Mouse (Mus musculus): ENCODE results near the gene Clec9a. TPM values are rescaled to one million over a fixed set of nuclear protein-coding genes. Genes with fewer than 3 reads are reported as not detected.
A peak's percentile ranks its signal among the peaks of the same experiment; 100 is the strongest.

The Clec9a gene
- total and polyA plus RNA-seq, 3 experiments: not detected

DNA sequence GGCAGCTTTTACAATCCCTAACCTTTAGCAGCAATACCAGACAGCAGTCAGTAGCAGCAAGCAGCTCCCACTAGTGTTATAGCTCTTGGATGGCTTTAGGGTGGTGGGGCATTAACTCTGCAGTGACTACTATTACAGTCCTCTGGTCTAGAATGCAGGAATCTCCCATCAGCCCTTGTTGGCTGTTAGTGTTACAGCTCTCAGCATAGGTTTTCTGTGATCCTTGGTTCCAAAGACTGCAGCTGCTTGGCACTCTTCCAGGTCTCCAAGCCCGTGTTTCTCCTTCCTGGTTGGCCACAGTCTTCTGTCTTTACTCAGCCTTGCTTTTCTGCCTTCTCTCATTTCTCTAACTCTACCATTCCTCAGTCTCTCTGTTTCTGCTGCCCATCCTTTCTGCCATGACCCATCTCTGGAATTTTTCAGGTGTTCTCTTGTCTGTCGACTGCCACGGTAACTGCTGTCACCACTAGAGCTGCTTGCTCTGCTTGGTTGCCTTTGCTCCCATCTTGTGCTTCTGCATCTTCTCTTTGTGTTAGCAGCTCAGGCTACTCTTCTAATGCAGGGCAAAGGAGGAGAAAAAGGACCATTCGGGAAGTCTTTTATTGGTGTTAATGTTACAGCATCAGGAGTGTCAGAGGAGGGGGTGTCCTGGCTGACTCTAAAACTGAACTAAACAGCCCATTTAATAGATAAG lies 14.5 kb downstream of the Clec9a start:
- no peaks in the 10 kb centered on the region for H3K79me2 ChIP-seq (replicated peaks; ENCODE audit: control insufficient read depth, extremely low read depth, insufficient read depth, poor library complexity, severe bottlenecking)
- no peaks in the 10 kb centered on the region for H3K36me3 ChIP-seq (replicated peaks in 1 of 2; ENCODE audit: control insufficient read depth in 1 of 2, insufficient read depth in 1 of 2, low read length in 1 of 2)
- H3K27ac ChIP-seq (ENCODE audit: insufficient read depth, low read depth): no peak overlapping the region
- H3K4me3 ChIP-seq (replicated peaks in 1 of 3; ENCODE audit: low read depth in 2 of 3, low read length in 2 of 3, poor library complexity in 1 of 3): no peak overlapping the region
- dilution Hi-C loops (cut with MboI; ENCODE audit: extremely low pct_ligation_motif_present, extremely low pct_unique_long_range_greater_than_20kb, low sequenced_read_pairs): no loop called here
- TF ChIP-seq MAFK (IDR thresholded peaks at IDR 0.05; ENCODE audit: insufficient replicate concordance, low read length) (no peak), MAX (IDR thresholded peaks at IDR 0.05; ENCODE audit: low read length) (no peak), CHD2 (IDR thresholded peaks at IDR 0.05; ENCODE audit: low read length) (no peak), POLR2A (IDR thresholded peaks at IDR 0.05; ENCODE audit: low read depth, low read length) (no peak)
- H3K9me3 ChIP-seq (replicated peaks; ENCODE audit: low read length): no peaks in the 10 kb centered on the region
- no peaks in the 10 kb centered on the region for H3K27me3 ChIP-seq (replicated peaks)
- no peak overlapping the region for H3K9ac ChIP-seq (ENCODE audit: insufficient read depth, low read depth)
- peaks cover 0 to 15% of the 10 kb centered on the region in 2 experiments; a peak in 2 of 4 replicates for H3K4me1 ChIP-seq (ENCODE audit: control insufficient read depth in 1 of 2, insufficient read depth in 2 of 2)
- DNase-seq (ENCODE audit: extremely low read depth): no peak
- peak overlapping the region; percentile 29; the same call in 1 of the 2 replicates for H3K4me2 ChIP-seq (ENCODE audit: insufficient read depth, low read depth, poor library complexity, severe bottlenecking)
- in situ Hi-C loops (cut with MboI; ENCODE audit: low pct_ligation_motif_present, low pct_unique_long_range_greater_than_20kb, low sequenced_read_pairs): no loop called here

DNA sequence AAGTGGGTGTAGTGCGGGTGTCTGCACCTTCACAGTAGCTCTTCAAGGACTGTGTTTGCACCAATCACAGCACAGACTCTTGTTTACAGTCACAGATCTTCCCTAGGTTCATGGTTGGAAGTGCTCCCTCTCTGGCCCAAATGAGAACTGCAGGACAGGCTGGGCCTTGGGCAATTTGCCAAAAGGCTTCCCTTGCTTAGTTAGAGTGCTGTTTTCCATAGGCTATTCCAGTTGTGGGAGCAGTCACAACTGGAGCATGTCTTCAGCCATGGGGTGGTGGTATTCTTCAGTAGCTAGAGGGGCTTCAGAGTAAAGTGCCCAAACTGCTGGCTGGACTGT lies 15.0 kb downstream of the Clec9a start:
- H3K4me3 ChIP-seq (replicated peaks in 1 of 3; ENCODE audit: low read depth in 2 of 3, low read length in 2 of 3, poor library complexity in 1 of 3): no peak overlapping the region
- H3K79me2 ChIP-seq (replicated peaks; ENCODE audit: control insufficient read depth, extremely low read depth, insufficient read depth, poor library complexity, severe bottlenecking): no peaks in the 10 kb centered on the region
- peak overlapping the region; percentile 29; the same call in 1 of the 2 replicates for H3K4me2 ChIP-seq (ENCODE audit: insufficient read depth, low read depth, poor library complexity, severe bottlenecking)
- in situ Hi-C loops (cut with MboI; ENCODE audit: low pct_ligation_motif_present, low pct_unique_long_range_greater_than_20kb, low sequenced_read_pairs) (no loop called here), dilution Hi-C loops (cut with MboI; ENCODE audit: extremely low pct_ligation_motif_present, extremely low pct_unique_long_range_greater_than_20kb, low sequenced_read_pairs) (no loop called here)
- no peaks in the 10 kb centered on the region for H3K36me3 ChIP-seq (replicated peaks in 1 of 2; ENCODE audit: control insufficient read depth in 1 of 2, insufficient read depth in 1 of 2, low read length in 1 of 2)
- H3K9me3 ChIP-seq (replicated peaks; ENCODE audit: low read length): no peaks in the 10 kb centered on the region
- no peak overlapping the region for H3K9ac ChIP-seq (ENCODE audit: insufficient read depth, low read depth)
- peak; percentile 57 for DNase-seq (ENCODE audit: extremely low read depth)
- peaks cover 0 to 15% of the 10 kb centered on the region in 2 experiments; a peak in 2 of 4 replicates for H3K4me1 ChIP-seq (ENCODE audit: control insufficient read depth in 1 of 2, insufficient read depth in 2 of 2)
- no peak overlapping the region for H3K27ac ChIP-seq (ENCODE audit: insufficient read depth, low read depth)
- no peaks in the 10 kb centered on the region for H3K27me3 ChIP-seq (replicated peaks)
- TF ChIP-seq USF1 (IDR thresholded peaks at IDR 0.05; ENCODE audit: low read depth, low read length) (no peak), CTCF (conservative IDR thresholded peaks at IDR 0.05 in 1 of 2, IDR thresholded peaks at IDR 0.05 in 1 of 2; ENCODE audit: low read depth in 2 of 2, low read length in 2 of 2) (peak; percentile 70 to 98), RAD21 (IDR thresholded peaks at IDR 0.05; ENCODE audit: low read depth, low read length) (peak; percentile 5), MEF2A (IDR thresholded peaks at IDR 0.05; ENCODE audit: borderline replicate concordance, low read depth, low read length) (no peak)

DNA sequence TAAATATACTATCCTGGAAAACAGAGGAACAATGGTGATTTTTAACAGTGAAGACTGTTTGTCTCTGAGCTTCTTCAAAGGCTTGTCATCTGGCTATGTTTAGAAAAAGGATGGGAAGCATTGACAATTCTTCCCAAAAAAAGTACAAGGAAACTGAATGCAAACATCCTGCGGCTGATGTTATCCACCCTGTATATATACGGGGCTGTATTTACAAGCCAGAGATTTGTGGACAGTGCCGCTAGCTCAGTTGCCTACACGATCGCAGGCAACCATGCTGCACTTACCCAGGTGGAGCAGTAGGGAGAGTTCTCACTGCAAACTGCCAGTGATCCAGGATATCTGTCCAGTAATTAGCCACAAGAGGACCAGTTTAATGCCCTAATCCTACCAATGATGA lies 16.6 kb downstream of the Clec9a start:
- Histone ChIP-seq H3K4me3 (replicated peaks in 1 of 3; ENCODE audit: low read depth in 2 of 3, low read length in 2 of 3, poor library complexity in 1 of 3) (no peak overlapping the region), H3K36me3 (replicated peaks in 1 of 2; ENCODE audit: control insufficient read depth in 1 of 2, insufficient read depth in 1 of 2, low read length in 1 of 2) (no peaks in the 10 kb centered on the region), H3K4me1 (ENCODE audit: control insufficient read depth in 1 of 2, insufficient read depth in 2 of 2) (peaks cover 0 to 5% of the 10 kb centered on the region in 2 experiments; a peak in 1 of 4 replicates), H3K4me2 (ENCODE audit: insufficient read depth, low read depth, poor library complexity, severe bottlenecking) (no peak overlapping the region), H3K9me3 (replicated peaks; ENCODE audit: low read length) (no peaks in the 10 kb centered on the region), H3K27me3 (replicated peaks) (no peaks in the 10 kb centered on the region), H3K79me2 (replicated peaks; ENCODE audit: control insufficient read depth, extremely low read depth, insufficient read depth, poor library complexity, severe bottlenecking) (no peaks in the 10 kb centered on the region), H3K9ac (ENCODE audit: insufficient read depth, low read depth) (no peak overlapping the region), H3K27ac (ENCODE audit: insufficient read depth, low read depth) (no peak overlapping the region)
- dilution Hi-C loops (cut with MboI; ENCODE audit: extremely low pct_ligation_motif_present, extremely low pct_unique_long_range_greater_than_20kb, low sequenced_read_pairs): no loop called here
- TF ChIP-seq HCFC1 (IDR thresholded peaks at IDR 0.05; ENCODE audit: low read depth, low read length) (no peak), BHLHE40 (IDR thresholded peaks at IDR 0.05; ENCODE audit: low read depth, low read length) (no peak)
- DNase-seq (ENCODE audit: extremely low read depth): no peak
- in situ Hi-C loops (cut with MboI; ENCODE audit: low pct_ligation_motif_present, low pct_unique_long_range_greater_than_20kb, low sequenced_read_pairs): no loop called here
